Mouse (Mus musculus) embryonic fibroblast, embryonic 13.5 days (primary cell): Measurements from ENCODE around the gene Ggact. TPM values are rescaled to one million over a fixed set of nuclear protein-coding genes. Genes with fewer than 3 reads are reported as not detected.

Experiments used
- H3K27ac ChIP-seq: 2 replicates; pipeline ENCODE4 v1.5.1; 2012; ENCODE audit warnings: low read length, control low read depth, inconsistent platforms; ENCODE audit not compliant: insufficient read depth
- H3K4me1 ChIP-seq: 2 replicates; pipeline ENCODE4 v1.6.1; 2011; ENCODE audit warnings: low read length; ENCODE audit not compliant: control insufficient read depth, insufficient read depth
- H3K4me3 ChIP-seq: 2 replicates; pipeline ENCODE4 v1.5.1; 2011; ENCODE audit warnings: mild to moderate bottlenecking, control low read depth, low read length; ENCODE audit not compliant: insufficient read depth
- CTCF ChIP-seq: IDR thresholded peaks from 2 replicates; pipeline ENCODE4 v1.5.1; 2011; ENCODE audit warnings: mild to moderate bottlenecking, control low read depth, low read length, moderate library complexity, borderline replicate concordance; ENCODE audit not compliant: insufficient read depth
- POLR2A ChIP-seq: IDR thresholded peaks from 2 replicates; pipeline ENCODE4 v1.6.1; 2011; ENCODE audit warnings: low read depth, mild to moderate bottlenecking, control low read depth, low read length, moderate library complexity
- polyA plus RNA-seq: library from polyadenylated mRNA; stranded (reverse); fragments of >200 nt; gene quantifications from 2 replicates; pipeline ENCODE4 v1.2.4, GENCODE M21; 2011; ENCODE audit warnings: low read depth; ENCODE audit not compliant: missing spikeins, insufficient read length

The Ggact gene
- polyA plus RNA-seq, 1 experiment = 26.6 TPM

- Histone ChIP-seq H3K4me1 (no peaks in the 10 kb centered on the region), H3K4me3 (no peak overlapping the region), H3K27ac (no peak overlapping the region)
- TF ChIP-seq CTCF (no peak), POLR2A (no peak)
Observed at GRCm38 (mm10) chr14:122793368-122793767, 120.2 kb downstream of the Ggact start.

- H3K4me3 ChIP-seq = no peak overlapping the region
- no peaks in the 10 kb centered on the region for H3K4me1 ChIP-seq
- no peak overlapping the region for H3K27ac ChIP-seq
- no peak for TF ChIP-seq CTCF
- TF ChIP-seq POLR2A = no peak
Observed at GRCm38 (mm10) chr14:122790111-122790510, 123.4 kb downstream of the Ggact start.

GRCm38 (mm10) chr14:122788199-122788598, 125.4 kb downstream of the Ggact start:
- TF ChIP-seq CTCF (no peak), POLR2A (no peak)
- Histone ChIP-seq H3K27ac (no peak overlapping the region), H3K4me1 (no peaks in the 10 kb centered on the region), H3K4me3 (no peak overlapping the region)

GRCm38 (mm10) chr14:122784701-122785100, 128.9 kb downstream of the Ggact start:
- Histone ChIP-seq H3K4me1 (no peaks in the 10 kb centered on the region), H3K4me3 (no peak overlapping the region), H3K27ac (no peak overlapping the region)
- TF ChIP-seq CTCF (no peak), POLR2A (no peak)

- no peak for TF ChIP-seq POLR2A
- TF ChIP-seq CTCF = no peak
- Histone ChIP-seq H3K4me3 (no peak overlapping the region), H3K27ac (no peak overlapping the region), H3K4me1 (no peaks in the 10 kb centered on the region)
Observed at GRCm38 (mm10) chr14:122766448-122766847, 147.1 kb downstream of the Ggact start.

Other genes starting within 250 kb of the Ggact start
- gene Tmtc4, start 70.3 kb upstream of the Ggact start, polyA plus RNA-seq = 27.9 and 33.0 TPM in 2 replicates